Mouse (Mus musculus) left cerebral cortex, adult 18-20 months (tissue): ENCODE results near the gene Clca3b. TPM values are rescaled to one million over a fixed set of nuclear protein-coding genes. Genes with fewer than 3 reads are reported as not detected.
"Not testable (repeated sequence)": the region's sequence is repeated elsewhere in the genome, so short reads cannot be mapped to it uniquely, and the experiment has no call there.

Experiments
- DNase-seq, 2 experiments: peaks; one replicate each; pipeline ENCODE4 v3.0.0; 2021 to 2022; ENCODE audit warnings: low spot score in 2 of 2, mixed read lengths in 1 of 2
- long read RNA-seq, 2 experiments: library from polyadenylated mRNA; stranded (forward); transcript quantifications; one replicate each; pipeline ENCODE4 v2.0.0; 2021
- total RNA-seq, 2 experiments: library from RNA; stranded (reverse); gene quantifications; 2 replicates each; pipeline ENCODE4 v1.2.3; 2021

The Clca3b gene
- total RNA-seq = not detected
- long read RNA-seq, experiment 1 = 0 reads
- long read RNA-seq, experiment 2 = 0 reads

DNA sequence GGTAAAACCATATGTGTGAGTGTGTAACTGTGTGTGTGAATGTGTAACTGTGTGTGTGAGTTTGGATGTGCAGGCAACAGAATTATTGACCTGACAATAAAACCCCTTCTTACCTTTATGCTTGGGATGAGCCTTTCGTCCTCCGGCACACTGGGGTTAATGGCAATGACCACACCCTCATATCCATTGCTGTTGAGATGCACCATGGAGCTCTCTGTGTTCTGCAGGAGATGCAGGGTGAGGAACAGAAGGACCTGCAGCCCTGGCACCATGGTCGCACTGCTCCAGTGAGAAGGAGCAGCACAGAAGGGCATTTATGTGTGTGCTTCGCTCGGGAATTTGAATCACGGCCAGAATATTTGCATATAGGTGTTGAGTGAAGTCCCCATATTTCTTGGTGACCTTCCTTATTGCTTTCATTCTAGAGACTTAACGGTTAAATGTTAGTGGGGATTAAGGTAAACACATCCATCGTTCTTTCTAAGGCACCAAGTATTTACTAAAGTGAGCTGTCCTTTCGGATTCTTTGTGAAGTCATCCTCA, at the start of gene Clca3b:
Gene Clca3b, minus strand, starts transcription at position 344 of the 543 bp plus-strand sequence.
- DNase-seq = not testable (repeated sequence)

DNA sequence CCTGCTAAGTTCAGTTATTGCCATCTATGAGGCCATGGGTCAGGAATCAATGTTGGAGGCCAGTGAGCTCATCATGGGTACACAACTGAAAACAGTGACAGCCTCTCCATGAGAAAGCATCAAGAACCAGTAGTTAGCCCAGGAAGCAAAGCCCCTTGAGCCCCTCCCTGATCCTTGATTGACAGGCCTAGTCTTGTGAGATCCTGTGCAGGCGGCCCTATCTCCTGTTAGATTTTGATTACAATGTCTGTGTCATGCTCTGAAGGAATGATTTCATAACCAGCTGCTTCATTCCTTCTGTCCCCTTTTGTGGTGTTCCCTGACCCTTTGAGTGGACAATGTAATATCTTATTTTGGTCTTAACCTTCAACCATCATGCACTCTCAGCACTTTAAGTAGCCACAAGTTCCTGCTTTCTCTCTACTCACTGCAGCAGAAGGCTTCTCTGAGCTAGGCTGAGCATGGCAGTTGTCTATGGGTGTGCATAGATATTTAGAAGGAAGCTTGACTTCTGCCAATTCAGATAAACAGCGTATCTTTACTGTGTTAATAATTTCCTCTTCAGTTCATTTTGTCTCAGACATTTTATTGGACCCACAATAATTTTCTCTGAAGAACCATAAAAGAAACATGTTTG, 48.0 kb upstream of the Clca3b start:
- DNase-seq = no peak

DNA sequence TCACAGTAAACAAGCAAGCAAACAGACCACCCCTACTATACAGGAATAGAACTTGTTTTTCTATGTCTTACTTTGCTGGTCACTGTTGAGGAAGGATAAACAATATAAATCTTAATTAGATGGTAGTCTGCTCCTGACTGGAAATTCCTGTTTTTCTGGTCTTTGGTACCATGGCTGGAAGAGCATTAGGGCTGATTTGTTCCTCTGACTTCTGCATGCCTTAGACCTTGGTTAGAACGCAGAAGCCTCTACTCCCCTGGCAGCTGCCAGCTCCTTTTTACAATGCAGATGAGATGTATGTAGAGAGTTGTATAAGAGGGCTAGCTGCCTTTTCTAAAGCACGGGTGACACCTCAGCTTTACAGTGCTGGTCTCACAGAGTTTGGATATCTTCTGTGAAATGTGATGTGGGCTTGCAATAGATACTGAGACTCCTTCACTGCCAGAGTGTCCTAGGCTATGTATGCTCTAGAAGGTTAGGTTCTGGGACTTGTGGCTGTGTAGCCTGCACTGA, 41.1 kb upstream of the Clca3b start:
- peak in 1 of 2 experiments; percentile 2 for DNase-seq

DNA sequence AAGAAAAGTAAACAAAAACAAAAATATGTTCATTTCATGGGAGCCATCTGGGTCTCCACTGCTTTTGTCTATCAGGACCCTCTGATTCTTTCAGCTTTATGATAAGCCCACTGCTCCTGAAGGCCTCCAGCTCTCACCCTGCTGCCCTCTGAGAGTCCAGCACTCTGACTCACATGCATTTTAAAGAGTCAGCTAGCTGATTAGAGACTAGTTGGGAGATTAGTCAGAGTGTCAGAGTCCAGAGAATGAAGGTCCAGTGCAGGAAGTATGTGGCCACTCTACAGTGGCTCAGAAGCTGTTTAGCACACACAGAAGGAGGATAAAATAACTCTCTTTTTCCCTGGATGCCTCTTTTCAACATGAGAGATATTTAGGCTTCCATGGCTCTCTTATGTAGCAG, 37.8 kb upstream of the Clca3b start:
- DNase-seq = no peak

- DNase-seq = not testable (repeated sequence)
Measured at GRCm38 (mm10) chr3:144872012-144872411, 22.9 kb upstream of the Clca3b start.

GRCm38 (mm10) chr3:144849584-144849983, 427 bp upstream of the Clca3b start:
- no peak for DNase-seq

- DNase-seq = no peak
Measured at GRCm38 (mm10) chr3:144827257-144827656, 21.9 kb downstream of the Clca3b start.

DNA sequence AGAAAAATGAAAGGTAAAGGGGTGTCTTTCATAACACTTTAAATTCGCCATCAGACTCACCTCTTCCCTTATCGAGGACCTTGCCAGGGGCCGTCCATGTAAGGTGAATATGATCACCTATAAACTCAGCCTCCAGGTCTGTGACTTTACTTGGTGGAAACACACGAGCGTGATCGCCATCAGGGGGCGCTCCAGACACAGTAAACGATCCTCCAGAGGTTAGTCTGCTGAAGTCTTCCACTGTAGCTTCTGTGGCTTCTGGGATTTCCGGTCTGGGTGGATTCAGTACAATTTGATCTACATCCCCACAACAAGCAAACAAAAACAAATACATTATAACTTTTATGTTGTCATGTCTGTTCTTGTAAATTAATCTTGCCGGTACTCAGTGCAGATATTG, 24.0 kb downstream of the Clca3b start:
- DNase-seq = peak; percentile 89 to 95

- DNase-seq = no peak
Measured at GRCm38 (mm10) chr3:144823331-144823730, 25.8 kb downstream of the Clca3b start.

DNA sequence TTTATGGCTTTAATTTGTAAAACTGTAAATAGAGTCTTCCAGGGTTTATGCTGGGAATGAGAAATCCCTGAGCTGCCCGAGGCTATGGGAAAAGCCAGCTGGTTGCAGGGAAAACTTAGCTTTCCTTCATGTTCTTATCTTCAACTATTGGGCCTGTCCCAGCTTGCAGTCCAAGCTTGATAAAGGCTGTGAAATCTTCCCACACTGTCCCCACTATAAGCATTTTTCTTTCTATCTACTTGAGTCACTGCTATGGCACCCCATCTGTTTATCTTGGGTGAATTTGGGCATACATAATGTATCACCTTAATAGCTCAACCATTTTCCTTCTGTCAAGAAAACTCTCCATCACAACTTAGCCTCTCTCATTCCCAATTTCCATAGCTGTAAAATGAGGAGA, 28.5 kb downstream of the Clca3b start:
- DNase-seq = no peak

- DNase-seq = not testable (repeated sequence)
Measured at GRCm38 (mm10) chr3:144819219-144819618, 29.9 kb downstream of the Clca3b start, which contains the start of gene Clca3a2. Clca3a2 (minus strand) TSS chr3:144819494.

DNA sequence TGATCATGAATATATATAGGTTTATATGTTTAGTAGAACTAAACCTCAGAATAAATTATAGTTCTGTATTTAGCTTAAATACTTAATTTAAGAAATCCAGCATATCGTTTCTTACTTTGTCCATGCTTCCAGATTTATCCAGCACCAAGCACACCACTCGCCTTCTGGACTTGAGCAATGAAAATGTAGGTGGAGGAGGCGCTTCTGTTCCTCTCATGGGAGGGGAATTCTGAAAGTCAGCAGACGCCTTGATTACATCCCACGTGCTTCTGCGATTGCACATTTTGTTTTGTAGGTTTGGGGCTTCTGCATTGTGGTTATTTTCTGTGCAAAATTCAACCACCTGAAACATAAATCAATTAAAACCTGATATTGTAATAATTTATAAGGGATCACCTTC, 35.8 kb downstream of the Clca3b start:
- not testable (repeated sequence) for DNase-seq

DNA sequence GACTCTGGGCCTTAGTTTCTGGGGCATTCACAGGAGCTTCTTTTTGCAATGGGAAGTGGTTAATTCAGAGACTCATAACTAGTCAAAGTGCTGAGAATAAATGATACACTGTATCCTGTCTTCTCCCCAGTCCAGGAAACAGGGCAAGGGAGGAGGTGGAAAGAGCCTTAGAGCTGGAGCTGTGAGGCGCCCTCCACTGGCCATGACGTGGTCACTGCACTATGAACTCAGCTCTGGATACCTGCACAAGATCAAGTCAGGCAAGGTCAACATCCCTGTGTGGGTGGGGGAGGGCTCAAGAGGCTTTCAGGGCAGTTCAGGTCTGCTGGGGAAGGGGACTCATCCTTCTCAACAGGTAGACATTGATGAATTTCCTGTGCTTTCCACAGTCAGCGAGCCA, 37.3 kb downstream of the Clca3b start:
- DNase-seq = no peak

GRCm38 (mm10) chr3:144808153-144808925, 40.8 kb downstream of the Clca3b start:
- not testable (repeated sequence) for DNase-seq

- DNase-seq = not testable (repeated sequence)
Measured at GRCm38 (mm10) chr3:144806626-144807025, 42.5 kb downstream of the Clca3b start.

GRCm38 (mm10) chr3:144801861-144802260, 47.3 kb downstream of the Clca3b start:
- DNase-seq = peak; percentile 37 to 41

GRCm38 (mm10) chr3:144785181-144786148, 63.7 kb downstream of the Clca3b start:
- no peak for DNase-seq
